Mouse (Mus musculus) megakaryocyte, embryonic 14.5 days (primary cell): ENCODE measurements around the gene Slc9a3r2. TPM values are rescaled to one million over a fixed set of nuclear protein-coding genes. Genes with fewer than 3 reads are reported as not detected.
A peak's percentile ranks its signal among the peaks of the same experiment; 100 is the strongest.
"Not testable (repeated sequence)": the region's sequence is repeated elsewhere in the genome, so short reads cannot be mapped to it uniquely, and the experiment has no call there.

Source experiments
- H3K27me3 ChIP-seq: replicated peaks from 2 replicates; pipeline ENCODE3; 2012; ENCODE audit warnings: inconsistent platforms
- H3K36me3 ChIP-seq: replicated peaks from 2 replicates; pipeline ENCODE3; 2012; ENCODE audit warnings: low read length, inconsistent platforms, mixed read lengths
- H3K4me1 ChIP-seq: 2 replicates; pipeline ENCODE4 v1.6.1; 2012; ENCODE audit warnings: inconsistent platforms
- H3K4me3 ChIP-seq: replicated peaks from 2 replicates; pipeline ENCODE3; 2012; ENCODE audit warnings: moderate library complexity, mild to moderate bottlenecking, inconsistent platforms
- H3K9me3 ChIP-seq: 2 replicates; pipeline ENCODE4 v1.6.1; 2012; ENCODE audit warnings: inconsistent platforms
- FLI1 ChIP-seq: IDR thresholded peaks from 2 replicates; pipeline ENCODE4 v1.6.1; 2012; ENCODE audit warnings: low read length, inconsistent platforms, mixed read lengths
- GATA1 ChIP-seq: IDR thresholded peaks from 3 replicates; pipeline ENCODE4 v1.6.1; 2012; ENCODE audit warnings: mixed read lengths, low read length, inconsistent platforms, borderline replicate concordance
- polyA plus RNA-seq: library from polyadenylated mRNA; stranded (reverse); fragments of >175 nt; gene quantifications from 2 replicates; pipeline ENCODE4 v1.2.3, GENCODE M21; 2012; ENCODE audit warnings: low replicate concordance; ENCODE audit not compliant: insufficient read depth

The Slc9a3r2 gene
- polyA plus RNA-seq, 1 experiment: 0.85 TPM

DNA sequence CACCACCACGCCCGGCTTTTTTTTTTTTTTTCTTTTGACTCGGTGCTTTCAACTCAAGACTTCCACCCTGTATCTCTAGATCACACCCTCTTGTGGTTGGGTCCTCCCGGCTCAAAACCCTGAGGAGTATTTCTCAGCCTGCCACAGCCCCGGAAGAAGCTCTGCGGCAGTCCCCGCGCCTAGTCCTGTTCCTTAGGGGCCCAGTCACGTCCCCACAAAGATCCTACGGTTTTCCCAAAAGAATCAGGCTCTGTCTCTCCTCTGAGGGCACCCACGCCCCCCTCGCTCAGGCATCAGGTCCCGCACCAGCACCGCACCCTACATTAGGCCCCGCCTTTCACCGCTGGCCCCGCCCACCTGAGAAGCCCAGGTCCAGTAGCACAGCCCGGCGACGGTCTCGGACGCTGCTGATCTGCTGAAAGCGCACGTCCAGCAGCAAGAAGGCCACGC lies 37.0 kb upstream of the Slc9a3r2 start:
- Histone ChIP-seq H3K4me1 (peaks cover 41% of the 10 kb centered on the region), H3K9me3 (no peaks in the 10 kb centered on the region), H3K36me3 (peaks cover 5% of the 10 kb centered on the region), H3K27me3 (peaks cover 52% of the 10 kb centered on the region), H3K4me3 (peak overlapping the region; percentile 90)
- TF ChIP-seq FLI1 (no peak), GATA1 (no peak)

DNA sequence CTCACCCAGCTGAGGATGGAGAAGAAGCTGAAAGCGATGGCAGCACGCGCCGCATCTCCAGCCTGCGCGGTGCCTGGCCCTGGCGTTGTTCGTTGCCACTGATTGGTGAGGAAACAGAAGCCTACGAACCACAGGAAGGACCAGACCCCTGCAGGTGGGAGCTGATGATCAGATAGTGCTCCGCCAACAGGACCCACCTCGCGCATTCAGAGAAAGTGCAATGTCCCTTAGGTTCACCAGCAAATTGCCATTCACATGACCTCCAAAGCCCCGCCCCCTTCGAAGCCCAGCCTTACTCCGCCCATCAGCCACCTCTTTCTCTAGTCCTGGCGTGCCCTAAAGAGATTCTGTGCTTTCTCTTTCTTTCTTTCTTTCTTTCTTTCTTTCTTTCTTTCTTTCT lies 36.4 kb upstream of the Slc9a3r2 start:
- Histone ChIP-seq H3K4me3 (peak overlapping the region; percentile 81), H3K4me1 (peaks cover 38% of the 10 kb centered on the region), H3K36me3 (peaks cover 10% of the 10 kb centered on the region), H3K9me3 (no peaks in the 10 kb centered on the region), H3K27me3 (peaks cover 52% of the 10 kb centered on the region)
- TF ChIP-seq FLI1 (no peak), GATA1 (no peak)

DNA sequence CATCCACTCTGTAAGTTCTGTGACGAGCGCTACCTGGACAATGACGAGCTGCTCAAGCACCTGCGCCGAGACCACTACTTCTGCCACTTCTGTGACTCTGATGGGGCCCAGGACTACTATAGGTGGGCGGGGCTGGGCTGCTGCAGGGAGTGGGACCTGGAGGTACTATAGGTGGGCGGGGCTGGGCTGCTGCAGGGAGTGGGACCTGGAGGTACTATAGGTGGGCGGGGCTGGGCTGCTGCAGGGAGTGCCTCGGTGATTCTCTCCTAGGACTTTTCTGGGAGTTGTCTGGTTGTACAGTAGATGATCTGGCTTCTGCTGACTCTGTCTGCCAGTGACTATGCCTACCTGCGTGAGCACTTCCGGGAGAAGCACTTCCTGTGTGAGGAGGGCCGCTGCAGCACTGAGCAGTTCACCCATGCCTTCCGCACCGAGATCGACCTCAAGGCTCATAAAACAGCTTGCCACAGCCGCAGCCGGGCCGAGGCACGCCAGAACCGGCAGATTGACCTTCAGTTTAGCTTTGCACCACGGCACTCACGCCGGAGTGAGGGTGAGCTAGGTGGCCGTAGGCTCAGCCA lies 27.5 kb upstream of the Slc9a3r2 start:
- Histone ChIP-seq H3K9me3 (no peaks in the 10 kb centered on the region), H3K36me3 (peaks cover 84% of the 10 kb centered on the region), H3K27me3 (no peaks in the 10 kb centered on the region), H3K4me3 (no peak overlapping the region), H3K4me1 (peaks cover 35% of the 10 kb centered on the region)
- TF ChIP-seq FLI1 (no peak), GATA1 (no peak)

DNA sequence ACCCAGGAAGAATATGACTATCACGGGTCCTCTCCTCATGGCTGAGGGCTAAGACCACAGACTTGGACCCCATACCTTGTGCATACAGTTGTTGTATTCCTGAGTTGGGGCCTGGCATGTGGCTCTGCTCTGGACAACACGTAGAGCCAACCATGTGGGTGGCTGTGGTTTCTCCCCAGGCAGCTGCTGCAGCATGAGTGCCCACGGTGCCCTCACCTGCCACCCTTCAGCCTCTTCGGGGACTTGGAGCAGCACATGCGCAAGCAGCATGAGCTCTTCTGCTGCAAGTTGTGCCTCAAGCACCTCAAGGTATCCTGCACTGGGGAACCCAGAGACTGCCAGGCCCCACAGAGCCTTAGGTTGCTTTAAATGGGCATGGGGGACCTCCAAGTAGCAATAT lies 26.8 kb upstream of the Slc9a3r2 start:
- Histone ChIP-seq H3K36me3 (peaks cover 78% of the 10 kb centered on the region), H3K27me3 (no peaks in the 10 kb centered on the region), H3K4me3 (no peak overlapping the region), H3K4me1 (peaks cover 42% of the 10 kb centered on the region), H3K9me3 (no peaks in the 10 kb centered on the region)
- TF ChIP-seq FLI1: no peak
- no peak for TF ChIP-seq GATA1

DNA sequence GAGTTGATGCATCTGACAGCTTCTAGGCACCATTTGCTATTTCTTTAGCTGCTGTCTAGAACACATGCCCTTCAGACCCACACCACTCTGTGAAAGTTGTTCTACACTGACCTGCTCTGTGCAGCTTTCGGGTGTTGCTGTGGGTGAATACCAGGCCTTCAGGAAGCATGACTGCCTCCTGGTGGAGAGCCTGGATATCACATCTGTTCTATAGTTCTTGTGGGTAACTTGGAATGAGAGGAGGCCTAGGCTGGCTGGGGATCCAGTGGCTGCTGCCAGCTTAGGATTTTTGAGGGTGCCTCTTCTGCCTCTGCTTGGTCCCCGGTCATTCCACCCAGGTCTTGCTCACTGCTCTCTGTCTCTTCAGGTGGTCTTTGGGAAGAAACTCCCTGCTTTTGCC lies 26.1 kb upstream of the Slc9a3r2 start:
- H3K9me3 ChIP-seq: no peaks in the 10 kb centered on the region
- H3K4me1 ChIP-seq: peaks cover 49% of the 10 kb centered on the region
- H3K27me3 ChIP-seq: no peaks in the 10 kb centered on the region
- H3K36me3 ChIP-seq: peaks cover 71% of the 10 kb centered on the region
- H3K4me3 ChIP-seq: no peak overlapping the region
- TF ChIP-seq FLI1 (no peak), GATA1 (no peak)

DNA sequence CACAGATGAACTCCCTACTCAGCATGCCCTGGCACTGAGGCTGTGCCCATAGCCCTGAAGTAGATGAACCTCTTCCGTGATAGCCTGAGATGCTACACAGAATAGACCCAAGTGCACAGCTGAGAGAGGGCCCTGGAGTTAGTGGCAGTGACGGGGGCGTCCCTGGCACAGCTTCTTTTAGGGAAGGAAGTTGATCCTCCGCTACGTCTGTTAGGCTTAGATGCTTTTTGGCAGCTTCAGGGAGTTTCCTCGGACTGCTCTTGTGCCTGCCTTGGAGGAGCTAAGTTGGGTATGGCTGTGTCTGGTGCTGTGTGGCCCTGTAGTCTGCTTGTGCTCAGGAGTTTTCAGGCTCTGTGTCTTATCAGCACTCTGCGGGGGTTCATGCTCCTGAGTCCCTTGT lies 24.1 kb upstream of the Slc9a3r2 start:
- no peak for TF ChIP-seq GATA1
- TF ChIP-seq FLI1: no peak
- H3K36me3 ChIP-seq: peaks cover 52% of the 10 kb centered on the region
- H3K27me3 ChIP-seq: no peaks in the 10 kb centered on the region
- peaks cover 59% of the 10 kb centered on the region for H3K4me1 ChIP-seq
- no peaks in the 10 kb centered on the region for H3K9me3 ChIP-seq
- no peak overlapping the region for H3K4me3 ChIP-seq

DNA sequence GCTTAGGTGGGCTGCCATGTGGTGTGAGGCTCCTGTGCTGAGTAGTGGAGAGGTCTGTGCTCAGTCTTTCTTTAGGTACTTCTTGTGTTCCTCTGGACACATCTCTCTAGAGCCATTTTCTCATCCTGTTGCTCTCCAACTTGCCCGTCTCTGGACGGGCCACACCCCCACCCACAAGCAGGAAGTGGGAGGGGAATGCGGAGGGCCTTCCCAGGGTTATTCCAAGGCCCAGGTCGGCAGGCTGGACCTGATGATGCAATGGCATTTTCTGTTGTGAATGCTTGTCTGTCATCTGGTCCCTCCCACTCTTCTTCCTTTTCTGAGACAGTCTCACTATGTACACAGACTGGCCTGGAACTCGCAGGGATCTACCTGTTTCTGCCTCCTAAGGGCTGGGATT lies 22.0 kb upstream of the Slc9a3r2 start:
- H3K4me3 ChIP-seq: peak overlapping the region; percentile 100
- peaks cover 74% of the 10 kb centered on the region for H3K4me1 ChIP-seq
- no peaks in the 10 kb centered on the region for H3K27me3 ChIP-seq
- H3K9me3 ChIP-seq: no peaks in the 10 kb centered on the region
- peaks cover 31% of the 10 kb centered on the region for H3K36me3 ChIP-seq
- TF ChIP-seq FLI1: no peak
- no peak for TF ChIP-seq GATA1

DNA sequence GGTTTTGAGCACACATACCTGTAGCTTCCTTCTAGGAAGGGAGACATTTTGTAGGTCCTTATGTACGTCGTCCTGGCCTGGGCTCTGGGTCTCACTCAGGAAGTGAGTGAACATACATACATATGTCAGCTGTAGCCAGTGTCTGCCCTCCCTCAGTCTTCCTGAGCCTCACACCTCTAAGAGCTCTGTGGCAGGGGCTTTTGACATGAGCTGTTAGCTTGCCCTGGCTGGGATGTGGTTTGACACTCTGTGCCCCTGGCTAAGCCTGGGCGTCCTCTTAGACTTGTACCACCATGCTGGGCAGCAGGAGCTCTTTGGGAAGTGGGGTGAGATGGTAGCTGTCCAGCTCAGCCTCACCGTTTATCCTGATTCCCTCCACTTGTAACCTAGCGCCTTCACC lies 21.2 kb upstream of the Slc9a3r2 start:
- no peak for TF ChIP-seq FLI1
- TF ChIP-seq GATA1: no peak
- H3K4me1 ChIP-seq: peaks cover 75% of the 10 kb centered on the region
- H3K36me3 ChIP-seq: peaks cover 23% of the 10 kb centered on the region
- H3K27me3 ChIP-seq: no peaks in the 10 kb centered on the region
- H3K4me3 ChIP-seq: peak overlapping the region; percentile 100
- no peaks in the 10 kb centered on the region for H3K9me3 ChIP-seq

DNA sequence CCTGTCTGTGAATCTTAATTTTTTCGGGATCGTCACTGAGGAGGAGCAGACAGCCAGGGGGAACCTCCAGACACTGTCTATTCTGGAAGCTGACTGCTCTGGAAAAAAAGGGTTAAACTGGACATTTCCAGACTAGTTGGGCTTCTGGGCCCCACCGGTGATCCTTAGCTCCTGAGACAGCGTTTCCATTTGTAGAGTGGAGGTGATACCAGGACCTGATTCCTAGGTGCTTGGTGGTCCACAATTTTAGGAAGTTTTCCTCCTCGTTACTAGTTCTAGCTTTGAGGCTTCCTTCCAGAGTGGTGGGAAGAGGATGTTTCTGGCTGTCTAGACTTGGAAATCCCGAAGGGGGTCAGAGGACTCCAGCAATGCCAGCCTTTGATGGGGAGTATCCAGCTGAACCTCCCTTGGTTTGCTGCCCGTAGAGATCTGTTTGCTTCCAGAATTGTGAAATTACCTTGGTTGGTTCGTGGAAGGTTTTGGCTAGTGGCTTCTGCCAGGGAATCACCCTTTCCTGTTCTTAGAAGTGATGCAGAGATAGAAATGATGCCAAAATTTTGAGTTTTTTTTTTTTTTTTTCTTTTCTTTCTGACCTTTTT lies 20.2 kb upstream of the Slc9a3r2 start:
- Histone ChIP-seq H3K4me3 (peak overlapping the region; percentile 100), H3K36me3 (peaks cover 15% of the 10 kb centered on the region), H3K4me1 (peaks cover 65% of the 10 kb centered on the region), H3K27me3 (peaks cover 2% of the 10 kb centered on the region), H3K9me3 (no peaks in the 10 kb centered on the region)
- TF ChIP-seq GATA1 (no peak), FLI1 (no peak)

DNA sequence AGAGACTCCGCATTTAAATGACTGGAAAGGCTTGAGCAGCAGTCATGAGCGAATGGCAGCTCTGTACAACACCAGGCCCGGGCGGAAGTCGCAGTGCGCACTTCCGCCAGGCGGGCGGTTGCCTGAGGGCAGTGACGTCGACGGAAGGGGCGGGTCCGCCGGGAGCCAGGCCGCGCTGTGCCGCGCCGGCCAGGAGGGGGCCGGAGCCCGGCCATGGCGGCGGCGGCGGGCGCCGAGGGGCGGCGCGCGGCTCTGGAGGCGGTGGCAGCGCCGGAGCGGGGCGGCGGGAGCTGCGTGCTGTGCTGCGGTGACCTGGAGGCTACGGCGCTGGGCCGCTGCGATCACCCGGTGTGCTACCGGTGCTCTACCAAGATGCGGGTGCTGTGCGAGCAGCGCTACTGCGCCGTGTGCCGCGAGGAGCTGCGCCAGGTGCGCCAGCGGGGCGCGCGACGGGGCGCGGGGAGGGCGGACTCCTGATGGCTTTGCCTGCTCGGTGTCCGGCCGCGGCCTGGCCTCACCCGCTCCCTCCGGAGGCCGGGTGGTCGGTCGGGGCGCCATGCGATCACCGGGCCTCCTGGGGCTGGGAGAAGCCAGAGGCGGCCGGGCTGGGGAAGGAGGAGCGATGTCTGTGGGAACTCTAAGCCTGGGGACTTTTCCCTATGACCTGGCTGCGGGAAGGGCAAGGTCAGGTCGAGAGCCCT lies 19.6 kb upstream of the Slc9a3r2 start, which contains the start of gene Zfp598:
Gene Zfp598 (plus strand): TSS at position 143 of the 701 bp plus-strand sequence.
- no peak for TF ChIP-seq GATA1
- TF ChIP-seq FLI1: peak; percentile 49; the same call in 1 of the 2 replicates
- Histone ChIP-seq H3K4me3 (peak within 1 kb of the TSS; percentile 100), H3K36me3 (peaks cover 15% of the 10 kb centered on the region), H3K4me1 (peaks cover 63% of the 10 kb centered on the region), H3K9me3 (no peaks in the 10 kb centered on the region), H3K27me3 (peaks cover 2% of the 10 kb centered on the region)

DNA sequence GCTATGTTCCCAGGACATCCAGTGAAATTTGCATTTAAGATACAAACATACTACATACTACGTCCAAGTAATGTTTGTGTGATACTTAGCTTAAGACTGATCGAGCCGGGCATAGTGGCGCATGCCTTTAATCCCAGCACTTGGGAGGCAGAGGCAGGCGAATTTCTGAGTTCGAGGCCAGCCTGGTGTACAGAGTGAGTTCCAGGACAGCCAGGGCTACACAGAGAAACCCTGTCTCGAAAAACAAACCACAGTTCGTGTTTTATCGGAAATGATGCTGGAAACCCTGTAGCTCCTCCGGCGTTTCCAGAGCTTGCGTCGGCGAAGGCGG lies 19.1 kb upstream of the Slc9a3r2 start:
- peaks cover 58% of the 10 kb centered on the region for H3K4me1 ChIP-seq
- peaks cover 12% of the 10 kb centered on the region for H3K36me3 ChIP-seq
- H3K9me3 ChIP-seq, H3K27me3 ChIP-seq: not testable (repeated sequence)
- H3K4me3 ChIP-seq: peak overlapping the region; percentile 100
